Mouse (Mus musculus) stomach, postnatal 0 days (tissue): Measurements from ENCODE around the gene Zfp414. TPM values are rescaled to one million over a fixed set of nuclear protein-coding genes. Genes with fewer than 3 reads are reported as not detected.
A peak's percentile ranks its signal among the peaks of the same experiment; 100 is the strongest.

Source experiments
- ATAC-seq: fragments of 200-750 bp; cut with Nextera tagmentation; 2 replicates; pipeline ENCODE4 v1.8.0; 2017; ENCODE audit not compliant: low FRiP score, low TSS enrichment
- DNase-seq: peaks from one replicate; pipeline ENCODE4 v3.0.0-alpha.2; 2016; ENCODE audit warnings: low spot score
- H3K27ac ChIP-seq: fragments of 300-500 bp; sonication (generic); replicated peaks from 2 replicates; pipeline ENCODE4 v1.5.1; 2014; ENCODE audit warnings: mild to moderate bottlenecking, control low read depth
- H3K27me3 ChIP-seq: fragments of 300-500 bp; sonication (generic); 2 replicates; pipeline ENCODE4 v1.6.1; 2014; ENCODE audit warnings: low read length; ENCODE audit not compliant: control insufficient read depth, insufficient read depth
- H3K36me3 ChIP-seq: fragments of 300-500 bp; sonication (generic); 2 replicates; pipeline ENCODE4 v1.6.1; 2014; ENCODE audit warnings: low read length, mixed read lengths; ENCODE audit not compliant: control insufficient read depth, insufficient read depth
- H3K4me1 ChIP-seq: fragments of 300-500 bp; sonication (generic); replicated peaks from 2 replicates; pipeline ENCODE4 v1.6.1; 2014; ENCODE audit warnings: antibody characterized with exemption; ENCODE audit not compliant: control insufficient read depth, insufficient read depth
- H3K4me2 ChIP-seq: fragments of 300-500 bp; sonication (generic); replicated peaks from 2 replicates; pipeline ENCODE4 v1.6.1; 2014; ENCODE audit warnings: low read depth, mild to moderate bottlenecking, control low read depth, moderate library complexity
- H3K4me3 ChIP-seq: fragments of 300-500 bp; sonication (generic); 2 replicates; pipeline ENCODE4 v1.5.1; 2014; ENCODE audit warnings: low read depth, low read length, control low read depth
- H3K9ac ChIP-seq: fragments of 300-500 bp; sonication (generic); 2 replicates; pipeline ENCODE4 v1.6.1; 2014; ENCODE audit warnings: mild to moderate bottlenecking, low read length, control low read depth, mixed read lengths
- H3K9me3 ChIP-seq: fragments of 300-500 bp; sonication (generic); 2 replicates; pipeline ENCODE4 v1.6.1; 2016; ENCODE audit warnings: low read length; ENCODE audit not compliant: control insufficient read depth
- CTCF ChIP-seq: IDR thresholded peaks from 2 replicates; pipeline ENCODE4 v1.5.1; 2016; ENCODE audit warnings: antibody characterized with exemption, low read depth, mild to moderate bottlenecking, moderate library complexity
- EP300 ChIP-seq: optimal IDR thresholded peaks from 2 replicates; pipeline ENCODE3; 2016; ENCODE audit warnings: antibody characterized with exemption
- WGBS: fragments of 180-500 bp; shearing (Covaris S2); extraction: QIAGEN DNeasy Blood & Tissue Kit; methylation state at CpG from one replicate; pipeline ENCODE4 v1.1.7; 2014; 5-methylcytosine and 5-hydroxymethylcytosine counted together
- polyA plus RNA-seq: library from polyadenylated mRNA; unstranded; fragments of >200 nt; fragmentation: Nextera tagmentation; extraction: Ambion mirVana; gene quantifications from 2 replicates; pipeline ENCODE4 v1.2.1, GENCODE M21; 2015

Gene Zfp414
- polyA plus RNA-seq, 1 experiment from 2014 or later, result 23.7 TPM

GRCm38 (mm10) chr17:33637516-33638276 lies 8.8 kb downstream of the Zfp414 start, which contains the start of gene Pram1:
Gene Pram1 (plus strand): TSS chr17:33638056.
- DNase-seq (no peak), ATAC-seq (no peak)
- no peak for TF ChIP-seq EP300
- Histone ChIP-seq H3K36me3 (no peaks in the 10 kb centered on the region), H3K9me3 (no peaks in the 10 kb centered on the region), H3K27me3 (no peaks in the 10 kb centered on the region), H3K4me2 (no peak within 1 kb of the TSS), H3K27ac (no peak within 1 kb of the TSS), H3K4me1 (no peaks in the 10 kb centered on the region), H3K9ac (no peak within 1 kb of the TSS), H3K4me3 (no peak within 1 kb of the TSS)
- 75% methylated on average over 4 of the region's 4 CpGs for WGBS

- TF ChIP-seq CTCF, result no peak
- TF ChIP-seq EP300, result no peak
- Histone ChIP-seq H3K36me3 (peaks cover 7% of the 10 kb centered on the region; the same call in 1 of the 2 replicates), H3K4me2 (no peak overlapping the region), H3K27ac (no peak overlapping the region), H3K4me3 (no peak overlapping the region), H3K9me3 (no peaks in the 10 kb centered on the region), H3K4me1 (no peaks in the 10 kb centered on the region), H3K27me3 (no peaks in the 10 kb centered on the region), H3K9ac (no peak overlapping the region)
- DNase-seq, result no peak
- WGBS, result 48% methylated on average over 6 of the region's 6 CpGs
- ATAC-seq, result no peak
These were observed 10.9 kb downstream of the Zfp414 start for GRCm38 (mm10) chr17:33639743-33640142.

- 90% methylated on average over 4 of the region's 4 CpGs for WGBS
- peaks cover 18% of the 10 kb centered on the region for H3K36me3 ChIP-seq
- ATAC-seq, result no peak
These were observed 15.2 kb downstream of the Zfp414 start for GRCm38 (mm10) chr17:33644068-33644467.

GRCm38 (mm10) chr17:33645073-33645472 lies 16.2 kb downstream of the Zfp414 start:
- H3K9me3 ChIP-seq, result no peaks in the 10 kb centered on the region
- H3K4me2 ChIP-seq, result no peak overlapping the region
- H3K9ac ChIP-seq, result no peak overlapping the region
- no peaks in the 10 kb centered on the region for H3K4me1 ChIP-seq
- WGBS, result 92% methylated on average over 8 of the region's 8 CpGs
- DNase-seq (no peak), ATAC-seq (no peak)
- peaks cover 25% of the 10 kb centered on the region for H3K36me3 ChIP-seq
- no peak overlapping the region for H3K27ac ChIP-seq
- H3K4me3 ChIP-seq, result no peak overlapping the region
- TF ChIP-seq EP300, result no peak
- TF ChIP-seq CTCF, result no peak
- H3K27me3 ChIP-seq, result no peaks in the 10 kb centered on the region

More at GRCm38 (mm10) chr17:33644068-33644467, 15.2 kb downstream of the Zfp414 start:
- H3K9me3 ChIP-seq, result no peaks in the 10 kb centered on the region
- no peak for DNase-seq
- H3K27ac ChIP-seq, result no peak overlapping the region
- TF ChIP-seq EP300 (no peak), CTCF (no peak)
- no peaks in the 10 kb centered on the region for H3K4me1 ChIP-seq
- H3K27me3 ChIP-seq, result no peaks in the 10 kb centered on the region
- H3K4me2 ChIP-seq, result no peak overlapping the region
- no peak overlapping the region for H3K9ac ChIP-seq
- no peak overlapping the region for H3K4me3 ChIP-seq

GRCm38 (mm10) chr17:33649781-33650475 lies 21.0 kb downstream of the Zfp414 start:
- no peak overlapping the region for H3K4me3 ChIP-seq
- no peak overlapping the region for H3K4me2 ChIP-seq
- no peak overlapping the region for H3K27ac ChIP-seq
- DNase-seq, result no peak
- TF ChIP-seq EP300, result no peak
- no peak for TF ChIP-seq CTCF
- 98% methylated on average over 34 of the region's 34 CpGs for WGBS
- peaks cover 33% of the 10 kb centered on the region for H3K36me3 ChIP-seq
- H3K9me3 ChIP-seq, result no peaks in the 10 kb centered on the region
- H3K4me1 ChIP-seq, result no peaks in the 10 kb centered on the region
- no peaks in the 10 kb centered on the region for H3K27me3 ChIP-seq
- H3K9ac ChIP-seq, result no peak overlapping the region
- peak; percentile 48 for ATAC-seq

GRCm38 (mm10) chr17:33666813-33667212 lies 37.9 kb downstream of the Zfp414 start:
- no peak for TF ChIP-seq EP300
- no peak for TF ChIP-seq CTCF
- ATAC-seq (no peak), DNase-seq (no peak)
- no peak overlapping the region for H3K4me2 ChIP-seq
- H3K4me3 ChIP-seq, result no peak overlapping the region
- WGBS, result 67% methylated on average over 3 of the region's 3 CpGs
- H3K9ac ChIP-seq, result no peak overlapping the region
- no peak overlapping the region for H3K27ac ChIP-seq
- H3K9me3 ChIP-seq, result no peaks in the 10 kb centered on the region
- H3K4me1 ChIP-seq, result 0 out of 2 replicates have a peak, but pooled peaks cover 2% of the 10 kb centered on the region
- peaks cover 17% of the 10 kb centered on the region for H3K36me3 ChIP-seq
- H3K27me3 ChIP-seq, result no peaks in the 10 kb centered on the region
